Mouse (Mus musculus) fat pad, adult 2 months (tissue): ENCODE data around the gene Usp20.

Experiments used
- DNase-seq: peaks from one replicate; pipeline ENCODE4 v3.0.0-alpha.2; 2011; ENCODE audit warnings: low read depth, low spot score; ENCODE audit errors: extremely low read depth

Gene Usp20

DNA sequence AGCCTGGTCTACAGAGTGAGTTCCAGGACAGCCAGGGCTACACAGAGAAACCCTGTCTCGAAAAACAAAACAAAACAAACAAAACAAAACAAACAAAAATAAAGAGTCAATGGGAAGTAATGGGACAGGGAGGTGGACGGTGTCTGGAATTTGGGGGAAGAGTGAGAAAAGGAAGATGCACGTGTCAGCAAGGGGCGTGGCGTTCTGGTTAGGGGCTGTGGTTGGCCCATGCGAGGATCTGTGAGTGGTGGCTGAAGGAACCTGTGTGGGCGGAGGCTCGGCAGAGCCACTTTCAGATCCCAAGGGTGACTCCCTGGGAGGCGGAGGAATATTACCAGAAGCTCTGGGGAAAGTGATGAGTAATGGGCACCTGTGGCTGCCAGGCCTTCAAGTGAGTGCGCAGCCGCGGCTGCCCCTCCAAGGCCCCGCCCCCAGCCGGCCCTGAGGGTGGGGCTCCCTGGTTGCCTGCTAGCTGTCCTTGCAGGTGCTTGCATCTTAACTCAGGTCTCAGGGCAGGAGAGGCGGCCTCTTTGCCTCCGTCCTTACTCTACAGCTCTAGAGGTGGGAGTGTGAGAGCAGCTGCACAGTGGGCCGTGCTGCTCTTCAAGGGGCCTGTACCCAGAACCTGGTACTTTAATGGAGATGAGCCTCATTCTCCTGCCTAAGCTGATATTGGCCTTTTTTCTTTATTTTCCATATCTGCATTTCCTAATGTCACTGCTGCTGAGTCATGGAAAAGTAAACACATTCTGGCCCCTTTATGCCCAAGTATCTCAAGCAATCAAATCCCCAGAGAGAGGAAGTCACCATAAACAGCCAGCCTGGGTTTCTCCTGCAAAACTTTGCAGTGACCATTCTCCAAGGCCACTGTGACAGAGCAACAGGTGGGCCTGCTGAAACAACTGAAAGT lies 3.3 kb downstream of the Usp20 start:
- DNase-seq: peak; percentile 42

DNA sequence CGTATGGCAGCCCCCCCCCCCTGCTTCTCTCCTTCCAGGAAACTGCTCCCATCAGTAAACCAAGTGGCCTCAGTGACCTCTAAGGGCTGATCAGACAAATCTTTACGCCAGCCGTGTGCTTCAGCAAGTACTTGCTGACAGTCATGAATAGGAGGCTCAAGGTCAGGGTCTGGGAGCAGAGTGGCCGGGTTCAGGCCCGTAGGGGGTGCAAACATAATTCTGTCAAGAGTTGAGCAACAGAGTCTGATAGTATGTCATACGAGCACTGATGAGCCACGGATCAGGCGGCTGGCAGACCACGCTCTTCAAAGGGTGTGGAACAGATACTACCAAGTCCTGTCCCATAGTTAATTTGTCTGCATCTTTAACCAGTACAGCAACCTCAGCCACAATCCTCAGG lies 8.1 kb downstream of the Usp20 start:
- no peak for DNase-seq

DNA sequence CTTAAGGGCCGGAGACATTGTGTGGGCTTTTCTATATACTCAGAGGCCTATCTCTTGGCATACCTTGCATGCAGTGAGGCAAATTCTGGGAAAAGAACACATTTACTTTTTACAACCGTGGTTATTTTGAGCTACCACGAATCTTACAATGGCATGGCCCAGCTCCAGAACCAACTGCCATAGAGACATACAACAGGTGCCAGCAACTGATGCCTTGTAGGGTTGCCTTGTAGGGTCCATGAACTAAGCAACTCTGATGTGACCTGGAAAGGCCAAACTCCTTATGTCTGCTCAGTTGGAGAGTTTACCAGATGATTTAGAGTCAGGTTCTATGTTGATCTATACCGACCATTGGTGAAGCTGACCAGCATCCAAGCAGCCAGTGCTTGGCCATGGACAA lies 12.8 kb downstream of the Usp20 start:
- DNase-seq: no peak

DNA sequence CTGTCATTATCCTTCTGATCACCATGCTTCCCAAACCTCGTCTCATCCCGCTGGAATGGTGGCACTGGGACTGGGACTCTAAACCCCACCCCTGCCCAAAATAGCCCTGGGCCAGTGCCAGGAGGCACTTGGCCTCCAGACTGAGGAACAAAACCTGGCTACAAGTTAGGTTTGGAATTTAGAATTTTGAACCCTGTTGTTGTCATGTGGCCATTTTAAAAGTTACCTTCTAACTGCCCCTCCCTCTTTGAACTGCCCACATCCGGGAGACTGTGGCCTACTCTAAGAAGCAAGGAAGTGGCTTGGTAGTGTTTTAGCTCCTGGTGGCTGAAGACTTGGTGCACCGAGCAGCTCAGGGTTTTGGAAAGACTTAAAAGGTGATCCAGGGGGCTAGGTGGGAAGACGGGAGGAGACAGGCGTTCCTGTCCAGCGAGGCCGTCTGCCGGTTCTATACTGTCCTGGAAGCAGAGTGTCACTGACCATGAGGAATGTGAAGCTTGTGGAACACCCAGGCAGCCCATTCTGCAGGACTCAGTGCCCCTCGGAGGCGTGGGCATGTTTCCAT lies 13.4 kb downstream of the Usp20 start:
- DNase-seq: no peak

DNA sequence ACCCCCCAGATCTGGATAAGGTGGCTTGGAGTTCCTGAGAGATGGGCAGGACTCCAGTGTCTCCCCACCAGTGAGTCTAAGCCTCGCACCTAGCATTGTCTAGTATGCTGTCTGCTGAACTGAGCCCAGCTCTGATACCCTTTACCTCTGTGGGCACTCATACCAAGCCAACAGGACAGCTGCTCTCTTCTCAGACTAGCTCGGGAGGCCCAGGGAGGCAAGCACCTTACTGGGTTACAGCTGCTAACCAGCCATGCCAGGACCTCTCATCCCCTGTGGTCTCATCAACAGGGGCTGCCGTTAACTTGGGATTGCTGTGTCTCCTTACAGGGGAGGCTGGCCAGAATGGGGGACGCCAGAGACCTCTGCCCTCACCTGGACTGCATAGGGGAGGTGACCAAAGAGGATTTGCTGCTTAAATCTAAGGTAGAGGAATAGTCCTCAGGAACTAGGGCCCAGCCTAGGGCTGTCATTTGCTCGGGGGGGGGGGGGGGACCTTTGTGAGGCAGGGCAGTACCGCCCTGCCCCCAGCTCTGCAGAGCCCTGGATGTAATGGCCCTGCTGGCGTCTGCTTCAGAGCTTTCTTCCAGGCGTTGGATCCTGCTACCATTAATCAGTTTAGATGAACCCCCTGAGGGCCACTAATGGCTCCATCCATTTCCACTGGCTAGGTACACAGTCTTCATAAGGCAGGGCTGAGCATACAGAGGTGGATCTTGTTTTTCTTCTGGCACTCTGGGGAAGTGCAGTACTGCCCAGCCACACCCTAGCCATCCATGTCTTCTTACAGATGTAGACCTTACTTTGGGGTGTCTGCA lies 16.6 kb downstream of the Usp20 start:
- DNase-seq: no peak

DNA sequence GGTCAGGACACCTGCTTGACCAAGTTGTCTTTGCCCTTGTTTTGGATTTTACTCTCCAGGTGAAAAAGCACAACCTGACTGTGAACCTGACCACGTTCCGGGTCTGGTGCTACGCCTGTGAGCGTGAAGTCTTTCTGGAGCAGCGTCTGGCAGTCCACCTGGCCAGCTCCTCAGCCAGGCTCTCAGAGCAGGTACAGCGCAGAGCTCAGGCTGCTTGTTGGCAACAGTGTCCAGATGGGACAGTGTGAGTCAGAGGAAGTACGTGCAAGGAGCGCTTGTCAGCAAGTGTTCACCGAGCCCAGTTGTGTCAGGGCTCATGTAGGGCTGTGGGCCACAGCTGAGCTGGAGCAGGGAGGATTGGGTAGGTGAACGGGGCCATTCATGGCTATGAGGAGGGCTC lies 20.8 kb downstream of the Usp20 start:
- DNase-seq: no peak

DNA sequence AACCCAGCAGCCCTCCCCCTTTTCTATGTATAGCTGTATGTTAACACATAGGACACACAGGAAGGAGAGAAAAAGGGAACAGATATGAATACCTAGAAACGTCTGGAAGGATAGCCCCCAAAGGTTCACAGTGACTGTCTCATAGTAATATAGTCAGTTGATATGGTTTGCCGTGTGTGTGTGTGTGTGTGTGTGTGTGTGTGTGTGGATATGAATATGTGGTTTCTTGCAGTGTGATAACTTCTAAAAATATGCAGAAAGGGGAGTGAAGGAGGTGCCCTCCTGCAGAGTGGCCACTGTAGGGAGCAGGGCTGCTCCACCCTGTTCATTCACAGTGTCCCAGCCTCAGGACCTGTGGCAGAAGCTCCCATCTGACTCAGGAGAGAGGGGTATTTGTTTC lies 23.4 kb downstream of the Usp20 start:
- no peak for DNase-seq

DNA sequence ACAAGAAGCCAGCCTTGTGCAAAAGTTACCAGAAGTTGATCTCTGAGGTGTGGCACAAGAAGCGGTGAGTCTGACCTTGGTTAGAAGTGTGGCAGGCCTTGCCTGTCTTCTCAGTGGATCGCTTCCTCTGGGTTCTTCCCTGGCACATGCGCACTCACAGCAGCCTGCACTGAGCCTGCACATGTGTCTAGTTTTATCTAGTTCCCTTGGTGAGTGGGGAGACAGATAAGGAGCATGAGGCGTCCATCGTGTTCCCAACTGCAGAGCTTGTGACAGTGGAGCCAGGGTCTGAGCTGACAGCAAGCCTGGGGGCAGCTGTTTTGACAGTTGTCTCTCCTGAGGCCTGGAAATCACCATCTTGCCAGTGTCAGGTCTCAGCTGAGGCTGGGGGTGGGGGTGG lies 24.4 kb downstream of the Usp20 start:
- no peak for DNase-seq

DNA sequence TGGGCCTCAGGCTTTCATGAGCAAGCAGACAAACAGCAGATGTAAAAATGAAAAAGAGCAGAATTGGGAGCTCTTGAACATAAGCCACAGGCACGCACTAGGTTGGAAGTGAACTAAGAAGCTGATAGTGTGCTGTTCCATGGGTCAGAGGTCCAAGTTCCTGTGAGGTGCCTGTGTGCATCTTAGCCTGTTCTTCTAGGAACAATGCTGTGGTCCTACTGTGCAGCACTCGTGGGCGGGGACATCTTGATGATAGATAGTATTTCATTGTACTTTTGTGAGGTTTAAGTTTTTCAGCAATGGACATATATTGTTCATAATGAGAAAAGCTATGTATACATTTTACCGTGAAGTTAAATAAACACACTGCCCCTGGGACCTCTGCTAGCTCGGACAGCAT lies 25.1 kb downstream of the Usp20 start:
- DNase-seq: no peak

DNA sequence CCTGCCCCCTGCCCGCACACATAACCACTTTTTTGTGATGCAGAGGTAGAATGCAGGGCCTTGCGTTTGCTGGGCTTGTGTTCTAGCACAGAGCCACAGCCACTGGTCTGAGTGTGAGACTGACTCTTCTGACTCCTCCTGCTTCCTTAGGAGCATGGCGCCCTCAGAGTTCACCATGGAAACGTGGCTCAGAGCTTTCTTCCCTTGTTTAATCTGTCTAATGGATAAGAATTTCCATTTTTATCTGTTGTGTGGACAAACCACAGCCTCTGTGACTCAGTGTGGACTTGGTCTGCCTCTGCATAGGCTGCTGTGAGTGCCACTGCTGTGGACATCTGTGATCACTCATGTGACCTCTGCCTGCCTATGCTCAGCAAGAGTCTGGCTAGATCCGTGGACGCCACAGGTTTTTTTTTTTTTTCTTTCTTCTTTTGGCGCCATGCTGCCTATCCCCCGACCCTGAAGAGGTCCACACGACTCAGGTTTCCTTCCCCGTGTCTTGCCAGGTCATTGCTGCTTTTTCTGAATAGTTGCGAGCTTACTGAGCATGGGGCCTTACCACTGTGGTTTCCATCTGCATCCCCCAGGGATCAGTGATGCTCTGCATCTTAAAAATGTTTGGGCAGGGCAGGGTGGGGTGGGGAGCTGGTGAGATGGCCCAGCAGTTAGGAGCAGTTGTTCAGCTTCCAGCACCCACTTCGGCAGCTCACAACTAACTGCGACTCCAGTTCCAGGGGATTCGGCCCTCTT lies 31.5 kb downstream of the Usp20 start:
- DNase-seq: no peak

DNA sequence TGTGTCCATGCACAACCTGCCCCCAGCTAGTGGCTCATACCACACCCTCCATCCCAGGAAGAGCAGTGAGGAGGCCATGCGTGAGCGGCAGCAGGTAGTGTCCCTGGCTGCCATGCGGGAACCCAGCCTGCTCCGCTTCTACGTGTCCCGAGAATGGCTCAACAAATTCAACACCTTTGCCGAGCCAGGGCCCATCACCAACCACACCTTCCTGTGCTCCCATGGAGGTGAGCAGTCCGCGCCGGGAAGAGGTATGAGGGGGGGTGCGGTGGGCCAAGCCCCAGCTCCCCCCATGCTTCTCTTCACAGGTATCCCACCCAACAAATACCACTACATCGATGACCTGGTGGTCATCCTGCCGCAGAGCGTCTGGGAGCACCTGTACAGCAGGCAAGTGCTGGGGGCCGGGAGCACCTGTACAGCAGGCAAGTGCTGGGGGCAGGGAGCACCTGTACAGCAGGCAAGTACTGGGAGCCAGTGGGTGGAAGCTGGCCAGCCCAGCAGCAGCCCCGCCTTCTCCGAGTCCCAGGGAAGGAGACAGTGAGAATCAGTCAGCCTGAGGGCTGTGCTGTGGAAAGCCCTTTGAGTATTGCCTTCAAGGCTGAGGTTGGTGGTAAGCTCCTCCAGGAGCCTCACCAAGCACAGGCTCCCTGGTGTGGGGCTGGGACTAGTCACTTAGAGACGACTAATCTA lies 35.7 kb downstream of the Usp20 start:
- no peak for DNase-seq

DNA sequence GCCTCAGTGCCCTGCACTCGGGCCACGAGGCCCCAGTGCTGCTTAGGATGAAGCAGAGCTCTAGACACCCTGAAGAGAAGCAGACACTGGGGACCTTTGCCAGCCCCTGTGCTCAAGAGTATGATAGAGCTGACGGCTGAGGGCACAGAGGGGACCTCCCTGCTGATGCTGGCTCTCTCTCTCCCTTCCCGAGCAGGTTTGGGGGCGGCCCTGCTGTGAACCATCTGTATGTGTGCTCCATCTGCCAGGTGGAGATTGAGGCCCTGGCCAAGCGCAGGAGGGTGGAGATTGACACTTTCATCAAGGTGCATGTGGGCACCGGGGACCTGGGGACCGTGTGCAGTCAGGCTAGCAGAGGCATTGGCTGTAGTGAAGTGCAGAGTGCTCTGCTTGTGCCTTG lies 36.4 kb downstream of the Usp20 start:
- DNase-seq: no peak

DNA sequence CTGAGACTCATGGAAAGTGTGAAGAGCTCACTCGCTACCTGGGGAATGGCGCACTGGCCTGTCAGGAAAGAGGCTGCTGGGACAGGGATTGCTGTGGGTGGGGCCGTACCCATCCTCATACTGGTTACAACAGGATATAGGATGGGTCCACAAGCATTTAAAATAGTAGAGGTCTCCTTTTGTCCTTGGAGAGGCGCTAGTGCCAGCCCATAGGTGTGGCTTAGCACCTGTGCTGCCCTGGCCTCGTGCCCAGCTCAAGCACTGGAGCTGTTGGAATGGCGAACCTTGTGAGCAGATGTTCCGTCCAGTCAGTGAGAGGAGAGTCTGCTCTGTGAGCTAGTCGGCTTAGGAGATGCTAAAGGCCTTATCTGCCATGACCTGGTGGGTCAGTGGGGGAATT lies 36.9 kb downstream of the Usp20 start:
- DNase-seq: no peak

DNA sequence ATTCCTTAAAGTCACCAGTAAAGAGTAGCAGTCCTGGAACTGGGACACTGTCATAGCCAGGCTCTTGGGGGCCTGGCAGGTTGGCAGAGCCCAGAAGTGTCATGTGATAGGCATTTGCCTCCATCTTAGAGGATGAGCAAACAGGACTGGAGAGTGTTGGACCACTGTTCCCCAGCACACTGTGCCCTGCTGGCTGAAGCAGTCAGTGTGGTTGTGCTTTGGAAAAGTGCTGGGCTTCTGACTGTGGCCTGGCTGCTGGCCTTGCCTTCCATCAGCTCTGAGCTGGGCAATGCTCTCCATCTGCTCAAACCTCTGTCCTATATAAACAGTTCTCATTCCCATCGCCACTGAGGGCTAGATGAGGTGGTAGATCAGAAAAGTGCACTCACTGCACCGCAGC lies 38.1 kb downstream of the Usp20 start:
- no peak for DNase-seq

DNA sequence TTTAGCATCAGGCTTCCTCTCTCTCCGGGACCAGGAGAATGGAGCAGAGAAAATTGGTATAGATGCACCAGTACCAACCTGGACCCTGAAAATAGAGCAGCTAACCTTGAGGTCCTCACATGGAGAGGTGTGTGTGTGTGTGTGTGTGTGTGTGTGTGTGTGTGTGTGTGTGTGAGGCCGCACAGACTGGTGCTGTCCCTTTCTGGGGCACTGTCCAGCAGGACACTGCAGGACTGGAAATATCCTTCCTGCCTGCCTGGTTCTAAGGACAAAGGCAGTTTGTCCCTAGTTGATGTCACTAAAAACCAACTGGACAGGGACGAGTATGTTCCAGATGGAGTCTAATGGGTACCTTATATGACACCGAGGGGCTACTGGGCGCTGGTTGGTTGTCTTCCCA lies 41.9 kb downstream of the Usp20 start:
- DNase-seq: no peak

DNA sequence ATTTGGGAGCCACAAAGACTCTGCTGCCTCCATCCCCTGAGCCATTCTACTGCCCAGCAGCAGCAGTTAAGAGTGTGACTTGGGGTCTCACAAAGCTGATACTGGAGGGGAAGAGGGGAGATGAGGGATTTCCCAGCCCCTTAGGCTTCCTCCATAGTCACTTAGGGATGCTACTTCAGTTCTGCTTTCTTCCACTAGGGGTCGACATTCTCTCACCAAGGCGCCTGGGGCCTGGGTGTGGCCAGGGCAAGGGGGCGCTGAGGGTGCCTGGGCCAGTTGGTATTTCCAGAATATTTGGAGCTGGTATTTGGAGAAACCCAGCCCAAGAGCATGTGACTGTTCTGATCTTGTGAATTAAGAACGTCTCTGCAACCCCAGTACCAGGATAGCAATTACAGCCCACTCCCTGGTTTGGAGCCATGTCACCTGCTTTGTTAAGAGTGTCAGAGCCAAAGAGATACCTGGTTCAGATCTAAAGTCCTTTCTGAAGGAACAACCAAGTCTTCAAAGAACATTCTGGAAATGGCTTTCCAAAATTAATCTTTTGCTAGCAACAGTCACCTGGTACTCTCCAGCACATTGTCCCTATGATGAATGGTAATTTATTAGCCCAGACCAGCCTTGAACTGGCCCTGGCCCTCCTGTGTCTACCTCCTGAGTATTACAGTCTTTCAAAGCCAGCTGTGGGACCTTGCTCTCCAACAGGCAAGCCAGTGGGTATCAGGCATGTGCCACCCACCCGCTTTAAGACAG lies 42.7 kb downstream of the Usp20 start:
- DNase-seq: no peak

DNA sequence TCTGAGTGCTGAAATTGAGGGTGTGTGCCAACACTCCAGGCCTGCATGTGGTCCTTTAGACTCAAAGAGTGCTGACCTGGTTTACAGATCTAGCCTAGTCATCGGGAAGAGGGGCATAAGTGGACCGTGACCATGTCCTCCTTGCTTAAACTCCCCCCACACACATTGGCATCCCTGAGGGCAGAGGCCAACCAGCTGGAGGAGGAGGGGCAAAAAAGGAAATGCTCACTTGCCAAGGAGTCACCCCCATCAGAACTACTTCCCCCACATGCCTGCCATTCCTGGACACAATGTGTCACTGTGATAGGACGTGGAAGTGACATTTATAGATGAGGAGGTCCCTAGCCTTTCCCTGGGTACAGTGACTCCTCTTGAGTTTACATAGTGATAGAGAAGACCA lies 43.4 kb downstream of the Usp20 start:
- no peak for DNase-seq

DNA sequence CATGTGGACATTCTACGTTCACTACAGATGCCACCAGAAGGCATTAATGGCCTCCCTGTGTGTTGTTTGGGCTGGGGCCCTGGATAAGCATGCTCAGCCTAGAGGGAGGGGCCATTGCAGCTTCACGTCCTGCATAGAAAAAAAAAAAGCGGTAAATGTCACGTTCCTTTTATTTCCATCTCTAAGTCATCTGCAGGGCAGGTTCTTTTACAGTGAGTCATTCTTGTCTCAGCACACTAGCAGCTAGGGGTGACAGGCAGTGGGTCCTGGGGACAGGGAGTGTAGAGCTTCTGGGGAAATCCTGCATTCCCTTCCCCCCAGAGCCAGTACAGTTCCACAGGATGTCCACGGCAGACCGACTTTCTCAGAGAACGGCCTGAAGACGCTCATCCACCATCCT lies 44.6 kb downstream of the Usp20 start:
- DNase-seq: no peak

DNA sequence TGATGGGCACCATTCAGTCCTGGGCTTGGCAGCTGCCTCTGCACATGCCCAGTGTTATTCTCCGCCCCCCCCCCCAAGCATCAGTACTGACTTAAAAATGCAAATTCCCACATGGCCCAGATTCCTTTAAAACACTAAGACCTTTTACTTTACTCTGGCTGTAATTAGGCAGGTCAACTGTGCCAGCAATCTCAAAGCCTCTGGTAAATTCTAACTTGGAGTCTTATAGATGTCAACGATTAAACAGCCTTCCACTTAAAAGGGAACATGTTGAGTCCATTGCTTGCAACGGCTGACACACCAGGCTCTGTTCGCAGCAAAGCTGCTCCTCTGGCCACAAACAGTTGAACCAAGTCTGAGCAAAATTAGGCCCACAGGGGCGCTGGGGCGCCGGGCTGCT lies 49.9 kb downstream of the Usp20 start:
- no peak for DNase-seq

DNA sequence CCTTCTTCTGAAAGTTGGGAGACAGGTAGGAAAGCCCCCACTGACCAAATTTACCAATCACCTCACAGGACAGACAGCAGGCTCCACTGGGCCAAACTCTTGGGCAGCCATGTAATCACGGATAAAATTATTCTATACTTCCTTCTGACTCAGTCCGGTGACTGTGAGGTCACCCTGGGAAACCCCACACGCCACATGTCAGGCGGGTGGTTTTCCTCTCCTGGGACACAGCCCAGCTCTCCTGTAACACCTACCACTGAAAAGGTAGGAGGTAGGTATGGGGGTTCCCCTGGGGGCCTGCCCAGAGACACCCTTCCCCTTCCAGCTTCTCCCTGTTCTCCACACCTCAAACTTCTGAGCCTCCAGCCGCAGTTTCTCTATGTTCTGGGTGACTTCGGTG lies 54.7 kb downstream of the Usp20 start:
- DNase-seq: no peak
